Mouse (Mus musculus) midbrain, embryonic 16.5 days (tissue): ENCODE measurements around the gene Abcg1. TPM values are rescaled to one million over a fixed set of nuclear protein-coding genes. Genes with fewer than 3 reads are reported as not detected.

Experiments used
- ATAC-seq: fragments of 200-750 bp; cut with Nextera tagmentation; 2 replicates; pipeline ENCODE4 v1.8.0; 2017; ENCODE audit warnings: moderate TSS enrichment
- H3K27ac ChIP-seq: fragments of 300-500 bp; sonication (generic); 2 replicates; pipeline ENCODE4 v1.5.1; 2014; ENCODE audit warnings: mild to moderate bottlenecking, low read length, mixed read lengths
- H3K27me3 ChIP-seq: fragments of 300-500 bp; sonication (generic); 2 replicates; pipeline ENCODE4 v1.6.1; 2014; ENCODE audit warnings: low read depth, low read length, mixed read lengths; ENCODE audit not compliant: control insufficient read depth, insufficient read depth
- H3K36me3 ChIP-seq: fragments of 300-500 bp; sonication (generic); 2 replicates; pipeline ENCODE4 v1.6.1; 2014; ENCODE audit warnings: mild to moderate bottlenecking, low read length, moderate library complexity, mixed read lengths; ENCODE audit not compliant: control insufficient read depth, insufficient read depth
- H3K4me1 ChIP-seq: fragments of 300-500 bp; sonication (generic); 2 replicates; pipeline ENCODE4 v1.6.1; 2014; ENCODE audit warnings: mild to moderate bottlenecking, low read length, mixed read lengths; ENCODE audit not compliant: control insufficient read depth, insufficient read depth
- H3K4me2 ChIP-seq: fragments of 300-500 bp; sonication (generic); 2 replicates; pipeline ENCODE4 v1.6.1; 2014; ENCODE audit warnings: mild to moderate bottlenecking, low read length, mixed read lengths
- H3K4me3 ChIP-seq: fragments of 300-500 bp; sonication (generic); 2 replicates; pipeline ENCODE4 v1.5.1; 2014; ENCODE audit warnings: low read depth, mild to moderate bottlenecking, low read length, moderate library complexity, mixed read lengths
- H3K9ac ChIP-seq: fragments of 300-500 bp; sonication (generic); 2 replicates; pipeline ENCODE4 v1.6.1; 2014; ENCODE audit warnings: low read depth, low read length, mixed read lengths
- H3K9me3 ChIP-seq: fragments of 300-500 bp; sonication (generic); replicated peaks from 2 replicates; pipeline ENCODE4 v1.6.1; 2014; ENCODE audit warnings: mild to moderate bottlenecking, low read length, mixed read lengths; ENCODE audit not compliant: control insufficient read depth, poor library complexity, severe bottlenecking
- WGBS: fragments of 180-500 bp; shearing (Covaris S2); extraction: QIAGEN DNeasy Blood & Tissue Kit; methylation state at CpG from one replicate; pipeline ENCODE4 v1.1.7; 2014; 5-methylcytosine and 5-hydroxymethylcytosine counted together
- polyA plus RNA-seq: library from polyadenylated mRNA; unstranded; fragments of >200 nt; fragmentation: Nextera tagmentation; extraction: Ambion mirVana; gene quantifications from 2 replicates; pipeline ENCODE4 v1.2.1, GENCODE M21; 2015

Abcg1 gene
- polyA plus RNA-seq, 1 experiment from 2014 or later: 24.3 TPM

DNA sequence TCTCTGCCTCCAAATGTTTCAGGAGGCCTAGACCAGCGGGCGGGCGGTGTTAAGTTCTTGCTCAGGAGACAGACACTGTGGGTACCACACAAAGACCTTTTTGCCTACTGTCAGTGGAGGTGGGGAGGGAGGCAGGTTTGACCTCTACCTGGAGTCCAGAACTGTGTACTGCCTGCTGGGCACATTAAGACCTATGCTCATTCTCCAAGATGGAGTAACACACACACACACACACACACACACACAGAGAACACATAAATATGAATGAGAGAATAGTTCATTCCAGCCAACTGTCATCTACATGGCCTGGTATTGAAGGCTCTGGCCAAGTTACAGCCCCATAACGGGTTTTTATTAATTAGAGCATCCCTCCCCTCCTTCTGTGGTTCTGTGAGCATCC lies 15.4 kb downstream of the Abcg1 start:
- H3K36me3 ChIP-seq: no peaks in the 10 kb centered on the region
- H3K27me3 ChIP-seq: no peaks in the 10 kb centered on the region
- H3K4me2 ChIP-seq: peak overlapping the region; percentile 66
- peak overlapping the region; percentile 16 for H3K9ac ChIP-seq
- ATAC-seq: peak; percentile 51
- peak overlapping the region; percentile 80 for H3K27ac ChIP-seq
- peak overlapping the region; percentile 35 for H3K4me3 ChIP-seq
- no peaks in the 10 kb centered on the region for H3K9me3 ChIP-seq
- WGBS: 54% methylated on average over 4 of the region's 4 CpGs
- H3K4me1 ChIP-seq: peaks cover 42% of the 10 kb centered on the region

DNA sequence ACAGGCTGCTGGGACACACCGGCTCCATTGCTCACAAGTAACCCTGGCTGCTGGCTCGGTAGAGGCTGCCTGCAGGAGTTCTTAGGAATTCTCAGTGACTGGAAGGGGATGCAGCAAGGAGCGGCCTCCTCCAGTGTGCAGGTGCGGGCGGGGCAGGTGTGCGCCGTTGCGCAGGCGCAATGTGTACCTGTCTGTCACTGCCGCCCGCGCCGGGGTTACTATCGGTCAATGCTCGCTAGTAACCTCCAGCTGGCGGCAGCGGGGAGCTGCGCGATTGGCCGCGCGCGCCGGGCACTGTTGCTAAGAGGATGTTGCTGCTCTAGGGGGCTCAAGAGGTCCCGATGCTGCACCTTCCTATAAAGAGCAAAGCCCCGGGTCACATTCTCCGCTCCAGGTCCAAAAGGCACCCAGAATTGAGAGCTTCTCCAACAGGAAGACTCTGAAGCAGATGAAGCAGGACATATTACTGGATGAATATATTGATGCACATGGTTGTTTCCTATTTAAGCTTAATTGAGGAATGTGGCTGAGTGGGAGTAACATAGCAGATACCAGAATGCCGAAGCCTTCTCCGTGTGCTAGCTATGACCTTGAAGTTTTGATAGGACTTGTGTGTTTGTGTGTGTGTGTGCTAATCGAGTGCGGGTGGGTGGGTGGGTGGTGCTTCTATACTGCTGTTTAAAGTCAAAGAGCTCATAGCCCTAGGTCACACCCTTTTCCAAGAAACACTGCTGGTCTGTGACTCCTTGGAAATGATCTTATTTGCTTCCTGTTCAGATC lies 16.0 kb downstream of the Abcg1 start:
- Histone ChIP-seq H3K9ac (peak overlapping the region; percentile 16), H3K4me2 (peak overlapping the region; percentile 66), H3K9me3 (no peaks in the 10 kb centered on the region), H3K27me3 (no peaks in the 10 kb centered on the region), H3K27ac (peak overlapping the region; percentile 80), H3K4me1 (peaks cover 42% of the 10 kb centered on the region), H3K36me3 (no peaks in the 10 kb centered on the region), H3K4me3 (peak overlapping the region; percentile 35)
- peak; percentile 88 for ATAC-seq
- 1% methylated on average over 31 of the region's 31 CpGs for WGBS

DNA sequence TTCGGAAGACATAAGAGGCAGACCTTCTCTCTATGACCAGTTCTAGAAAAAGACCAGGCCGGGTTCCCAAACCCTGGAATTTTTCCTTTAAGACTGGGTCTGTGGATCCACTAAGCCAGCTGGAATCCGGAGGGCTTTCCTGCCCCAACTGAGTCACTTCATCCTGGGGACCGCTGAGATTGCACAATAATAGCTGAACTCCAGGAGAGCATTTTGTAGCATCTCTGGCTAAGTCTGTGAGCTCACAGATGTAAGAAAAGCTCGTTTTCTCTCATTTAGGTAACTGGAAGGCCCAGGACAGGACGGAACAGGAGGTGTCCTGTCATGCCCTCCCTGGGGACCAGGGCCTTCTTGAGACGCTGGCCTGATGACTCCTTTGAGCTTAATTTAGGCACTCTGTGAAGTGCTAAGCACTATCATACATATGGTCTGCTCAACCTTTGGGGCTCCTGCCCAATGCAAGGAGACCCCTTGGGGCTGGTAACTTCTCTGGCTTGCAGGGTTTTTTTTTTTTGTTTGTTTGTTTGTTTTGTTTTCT lies 16.6 kb downstream of the Abcg1 start:
- H3K36me3 ChIP-seq: no peaks in the 10 kb centered on the region
- no peaks in the 10 kb centered on the region for H3K27me3 ChIP-seq
- H3K4me2 ChIP-seq: peak overlapping the region; percentile 66
- peak overlapping the region; percentile 80 for H3K27ac ChIP-seq
- H3K4me1 ChIP-seq: peaks cover 42% of the 10 kb centered on the region
- WGBS: 15% methylated on average over 7 of the region's 7 CpGs
- H3K9ac ChIP-seq: no peak overlapping the region
- H3K4me3 ChIP-seq: no peak overlapping the region
- no peak for ATAC-seq
- no peaks in the 10 kb centered on the region for H3K9me3 ChIP-seq

DNA sequence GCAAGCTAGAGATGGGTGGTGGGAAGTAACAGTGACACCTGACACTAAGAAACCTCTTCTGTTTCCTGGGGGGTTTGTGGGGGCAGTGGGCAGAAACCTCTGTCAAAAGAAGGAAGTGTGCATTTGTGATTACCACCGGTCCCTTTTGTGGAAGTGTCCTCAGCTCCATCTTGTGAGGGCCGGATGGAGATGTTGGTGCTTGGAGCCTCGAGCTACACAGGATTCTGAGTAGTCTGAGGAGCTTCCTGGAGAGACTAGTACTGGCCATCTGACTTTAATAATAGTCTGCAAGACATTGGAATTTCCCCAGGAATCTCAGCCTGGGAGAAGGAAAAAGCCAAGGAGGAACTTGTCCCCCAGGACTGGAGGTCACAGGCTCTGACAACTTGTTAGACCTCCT lies 17.2 kb downstream of the Abcg1 start:
- Histone ChIP-seq H3K4me2 (no peak overlapping the region), H3K4me1 (peaks cover 42% of the 10 kb centered on the region), H3K4me3 (no peak overlapping the region), H3K9me3 (no peaks in the 10 kb centered on the region), H3K9ac (no peak overlapping the region), H3K36me3 (no peaks in the 10 kb centered on the region), H3K27me3 (no peaks in the 10 kb centered on the region), H3K27ac (peak overlapping the region; percentile 80)
- WGBS: 65% methylated on average over 3 of the region's 3 CpGs
- ATAC-seq: no peak

DNA sequence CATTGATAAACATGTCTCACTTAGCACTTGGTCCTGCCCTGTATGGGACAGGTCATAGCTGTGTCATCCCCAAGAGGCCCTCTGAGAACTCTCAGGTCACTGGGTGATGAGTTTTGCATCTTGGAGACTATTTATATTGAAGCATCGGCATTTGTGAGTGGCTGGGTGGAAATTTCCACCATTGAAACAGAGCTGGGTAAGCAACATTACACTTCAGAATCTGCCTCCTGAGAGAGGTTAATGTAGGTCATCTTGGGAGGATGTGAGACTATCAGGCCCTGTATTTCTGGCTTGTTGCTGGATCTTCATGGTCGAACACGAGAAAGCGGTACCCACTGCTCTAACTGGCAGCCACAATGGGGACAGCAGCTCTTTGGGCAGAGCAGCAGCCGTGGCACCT lies 18.0 kb downstream of the Abcg1 start:
- Histone ChIP-seq H3K4me2 (no peak overlapping the region), H3K9me3 (no peaks in the 10 kb centered on the region), H3K4me1 (peaks cover 47% of the 10 kb centered on the region), H3K4me3 (no peak overlapping the region), H3K9ac (no peak overlapping the region), H3K36me3 (no peaks in the 10 kb centered on the region), H3K27me3 (no peaks in the 10 kb centered on the region), H3K27ac (no peak overlapping the region)
- 92% methylated on average over 5 of the region's 5 CpGs for WGBS
- ATAC-seq: no peak

DNA sequence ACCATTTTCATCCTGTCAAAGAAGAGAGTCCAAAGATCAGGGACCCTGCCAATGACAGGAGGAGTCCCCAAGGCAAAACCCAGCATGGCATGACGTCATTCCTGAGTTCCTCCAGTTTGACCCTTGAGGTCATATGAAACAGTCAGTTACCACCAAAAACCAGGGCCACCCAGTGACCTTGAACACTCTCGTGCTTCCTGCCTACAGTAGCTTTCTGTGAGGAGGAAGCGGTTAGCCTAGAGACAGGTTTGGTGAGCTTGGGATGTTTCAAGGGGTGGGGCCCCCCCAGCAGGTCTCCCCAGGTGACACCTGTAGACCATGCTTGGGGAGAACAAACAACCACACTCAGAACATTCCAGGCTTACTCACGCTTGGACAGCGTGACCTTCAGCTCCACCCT lies 20.1 kb downstream of the Abcg1 start:
- Histone ChIP-seq H3K4me3 (no peak overlapping the region), H3K4me1 (peaks cover 34% of the 10 kb centered on the region), H3K27me3 (no peaks in the 10 kb centered on the region), H3K36me3 (no peaks in the 10 kb centered on the region), H3K9ac (no peak overlapping the region), H3K27ac (no peak overlapping the region), H3K4me2 (no peak overlapping the region), H3K9me3 (no peaks in the 10 kb centered on the region)
- no peak for ATAC-seq
- WGBS: 88% methylated on average over 5 of the region's 5 CpGs

DNA sequence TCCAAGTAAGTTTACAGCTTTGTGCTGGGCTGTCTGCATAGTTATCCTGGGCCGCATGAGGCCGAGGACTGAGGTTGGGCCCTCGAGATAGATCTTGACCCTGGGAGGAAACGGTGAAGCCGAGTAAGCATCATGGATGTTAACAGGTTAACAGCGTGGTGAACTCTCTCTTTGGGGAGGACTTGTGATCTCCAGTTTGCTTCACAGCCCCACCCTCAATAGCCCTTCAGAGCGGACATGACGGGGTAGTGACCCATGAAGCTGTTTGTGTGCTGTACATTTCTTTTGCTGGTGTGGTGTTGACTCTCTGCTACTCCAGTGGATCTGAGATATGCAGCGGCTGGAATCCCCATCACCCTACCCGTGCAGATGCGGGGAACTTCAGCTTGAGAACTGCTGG lies 21.1 kb downstream of the Abcg1 start:
- Histone ChIP-seq H3K4me1 (peaks cover 24% of the 10 kb centered on the region), H3K27ac (peak overlapping the region; percentile 48; the same call in 1 of the 2 replicates), H3K36me3 (no peaks in the 10 kb centered on the region), H3K9me3 (no peaks in the 10 kb centered on the region), H3K9ac (no peak overlapping the region), H3K27me3 (no peaks in the 10 kb centered on the region), H3K4me3 (no peak overlapping the region), H3K4me2 (no peak overlapping the region)
- no peak for ATAC-seq
- WGBS: 76% methylated on average over 11 of the region's 11 CpGs

DNA sequence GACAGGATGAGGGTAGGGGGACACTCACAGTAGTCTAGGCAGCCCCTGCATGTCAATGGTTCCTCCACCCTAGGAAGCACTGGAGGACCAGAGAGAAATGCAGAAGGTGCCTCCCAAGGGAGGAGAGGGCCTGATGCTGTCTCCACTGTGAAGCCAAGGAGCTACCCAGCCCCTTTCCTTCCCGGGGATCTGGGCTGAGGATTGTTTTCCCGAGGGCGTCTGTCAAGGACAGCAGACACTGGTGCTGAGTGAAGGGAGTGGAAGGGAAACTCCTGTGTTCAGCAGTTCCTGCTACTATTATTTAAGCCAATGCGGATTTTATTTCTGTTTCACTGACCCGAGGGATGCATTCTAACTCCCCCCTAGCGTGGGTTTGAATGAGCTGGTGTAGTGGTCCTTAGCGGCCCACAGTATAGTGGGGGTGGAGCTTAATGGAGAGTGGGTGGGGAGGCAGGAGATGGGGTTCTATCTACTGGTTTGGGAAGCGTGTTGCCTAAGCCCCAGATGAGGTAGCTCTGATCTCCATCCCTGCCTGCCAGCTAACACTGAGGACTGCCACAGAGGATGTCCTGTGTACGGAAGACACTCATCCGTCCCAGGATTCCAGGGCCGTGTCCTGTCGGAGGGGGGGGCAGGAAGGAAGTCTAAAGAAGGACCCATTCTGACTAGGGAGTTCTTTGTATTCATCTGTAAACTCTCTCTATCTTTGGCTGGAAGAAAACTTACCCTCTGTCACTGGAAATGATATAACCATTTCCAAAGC lies 21.8 kb downstream of the Abcg1 start:
- ATAC-seq: peak; percentile 34; the same call in 1 of the 2 replicates
- H3K27ac ChIP-seq: peak overlapping the region; percentile 48; the same call in 1 of the 2 replicates

More for the DNA sequence above, 21.8 kb downstream of the Abcg1 start:
- Histone ChIP-seq H3K36me3 (no peaks in the 10 kb centered on the region), H3K9me3 (no peaks in the 10 kb centered on the region), H3K9ac (no peak overlapping the region), H3K4me1 (peaks cover 17% of the 10 kb centered on the region), H3K4me3 (no peak overlapping the region), H3K4me2 (no peak overlapping the region), H3K27me3 (no peaks in the 10 kb centered on the region)
- whole genome bisulfite sequencing: 55% methylated on average over 12 of the region's 12 CpGs
